Mouse (Mus musculus): ENCODE data around the gene Med14.

Gene Med14

GRCm38 (mm10) chrX:12673054-12673775, 88.7 kb downstream of the Med14 start, which contains the start of gene 1810030O07Rik:
1810030O07Rik (minus strand) TSS chrX:12673668.
- DNase-seq (ENCODE audit: low spot score): peak; percentile 89

GRCm38 (mm10) chrX:12653879-12654278, 108.0 kb downstream of the Med14 start:
- DNase-seq (ENCODE audit: low spot score): no peak

- peak; percentile 28 for DNase-seq (ENCODE audit: low spot score)
These were observed 110.0 kb downstream of the Med14 start for GRCm38 (mm10) chrX:12651906-12652305.

- no peak for DNase-seq (ENCODE audit: low spot score)
These were observed 116.2 kb downstream of the Med14 start for GRCm38 (mm10) chrX:12645531-12646304.

GRCm38 (mm10) chrX:12644976-12645375, 116.9 kb downstream of the Med14 start:
- no peak for DNase-seq (ENCODE audit: low spot score)
